Mouse (Mus musculus) limb, embryonic 12.5 days (tissue): Measurements from ENCODE around the gene Sept12. TPM values are rescaled to one million over a fixed set of nuclear protein-coding genes. Genes with fewer than 3 reads are reported as not detected.

ENCODE experiments used
- ATAC-seq: fragments of 200-750 bp; cut with Nextera tagmentation; 2 replicates; pipeline ENCODE4 v1.8.0; 2017; ENCODE audit warnings: low read depth, moderate TSS enrichment; ENCODE audit not compliant: insufficient number of reproducible peaks, insufficient read depth, low FRiP score, low TSS enrichment
- H3K27ac ChIP-seq: fragments of 300-500 bp; sonication (generic); 2 replicates; pipeline ENCODE4 v1.5.1; 2016; ENCODE audit warnings: mild to moderate bottlenecking, moderate library complexity
- H3K27me3 ChIP-seq: fragments of 300-500 bp; sonication (generic); 2 replicates; pipeline ENCODE4 v1.6.1; 2016; ENCODE audit warnings: mild to moderate bottlenecking, moderate library complexity
- H3K36me3 ChIP-seq: fragments of 300-500 bp; sonication (generic); 2 replicates; pipeline ENCODE4 v1.6.1; 2016; ENCODE audit warnings: mild to moderate bottlenecking, moderate library complexity
- H3K4me1 ChIP-seq: fragments of 300-500 bp; sonication (generic); replicated peaks from 2 replicates; pipeline ENCODE4 v1.6.1; 2016
- H3K4me2 ChIP-seq: fragments of 300-500 bp; sonication (generic); 2 replicates; pipeline ENCODE4 v1.6.1; 2016; ENCODE audit warnings: mild to moderate bottlenecking, moderate library complexity
- H3K4me3 ChIP-seq: fragments of 300-500 bp; sonication (generic); replicated peaks from 2 replicates; pipeline ENCODE4 v1.5.1; 2016; ENCODE audit warnings: mild to moderate bottlenecking
- H3K9ac ChIP-seq: fragments of 300-500 bp; sonication (generic); replicated peaks from 2 replicates; pipeline ENCODE4 v1.6.1; 2016; ENCODE audit warnings: mild to moderate bottlenecking, moderate library complexity
- H3K9me3 ChIP-seq: fragments of 300-500 bp; sonication (generic); 2 replicates; pipeline ENCODE4 v1.6.1; 2016; ENCODE audit warnings: mild to moderate bottlenecking, moderate library complexity
- WGBS: fragments of 180-500 bp; shearing (Covaris S2); methylation state at CpG from one replicate; pipeline ENCODE4 v1.1.7; 2016; 5-methylcytosine and 5-hydroxymethylcytosine counted together
- polyA plus RNA-seq: library from polyadenylated mRNA; unstranded; fragments of >200 nt; fragmentation: Nextera tagmentation; extraction: Ambion mirVana; gene quantifications from 2 replicates; pipeline ENCODE4 v1.2.1, GENCODE M21; 2016

Sept12 gene
- polyA plus RNA-seq, 1 experiment from 2014 or later: 0.08 TPM

DNA sequence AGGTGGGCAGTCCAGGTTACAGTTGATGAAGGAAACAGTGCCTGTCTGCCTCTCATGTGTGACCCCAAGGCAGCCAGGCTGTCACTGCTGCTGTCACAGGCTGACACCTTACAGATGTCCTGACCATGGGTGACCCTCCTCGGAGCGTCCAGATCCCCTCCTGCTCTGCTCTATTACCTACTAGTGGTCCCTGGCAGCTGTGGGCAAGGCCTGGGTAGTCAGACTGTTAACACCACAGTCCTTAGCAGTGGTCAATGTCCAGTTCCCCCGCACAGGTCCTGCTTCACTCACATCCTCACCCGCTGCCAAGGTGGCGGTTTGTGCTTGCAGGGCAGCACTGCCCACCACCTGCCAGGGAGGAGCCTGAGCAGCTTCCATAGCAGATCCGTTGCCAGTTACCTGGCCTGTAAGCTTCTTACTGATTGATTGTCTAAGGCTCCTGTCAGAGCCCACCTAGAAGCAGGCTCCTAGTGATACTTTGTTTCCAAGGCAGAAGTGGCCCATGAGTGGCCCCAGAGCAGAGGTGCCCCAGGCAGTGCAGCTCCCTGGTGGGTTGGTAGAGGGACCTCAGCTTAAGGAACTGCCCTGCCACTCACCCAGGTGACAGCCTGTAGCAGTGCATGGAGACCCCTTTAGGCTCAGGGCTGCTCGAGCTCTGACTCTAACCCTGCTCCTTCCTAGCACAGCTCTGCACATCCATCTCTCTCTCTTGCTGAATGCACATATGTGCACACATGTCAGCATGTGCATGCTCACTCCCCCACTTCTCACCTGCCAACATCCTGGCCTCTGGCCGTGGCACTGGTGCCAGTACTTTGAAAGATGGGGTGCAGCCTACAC lies 60.1 kb downstream of the Sept12 start:
- Histone ChIP-seq H3K4me3 (no peak overlapping the region), H3K9ac (no peak overlapping the region), H3K27ac (no peak overlapping the region), H3K4me2 (no peak overlapping the region), H3K36me3 (peaks cover 82% of the 10 kb centered on the region), H3K9me3 (no peaks in the 10 kb centered on the region), H3K4me1 (peaks cover 14% of the 10 kb centered on the region), H3K27me3 (no peaks in the 10 kb centered on the region)
- WGBS: 90% methylated on average over 8 of the region's 8 CpGs
- ATAC-seq: no peak

Other genes with a start within 250 kb of the Sept12 start
- gene Cdip1, start 207.6 kb downstream of the Sept12 start, polyA plus RNA-seq: 90.1 and 93.3 TPM in 2 replicates
- gene 4930562C15Rik, start 162.4 kb downstream of the Sept12 start, polyA plus RNA-seq: 0.46 and 0.58 TPM in 2 replicates
- gene Ubald1, start 117.5 kb downstream of the Sept12 start, polyA plus RNA-seq: 31.5 and 35.3 TPM in 2 replicates
- gene Mgrn1, start 111.6 kb downstream of the Sept12 start, polyA plus RNA-seq: 87.1 and 87.5 TPM in 2 replicates
- gene Nudt16l1, start 59.1 kb downstream of the Sept12 start, polyA plus RNA-seq: 168 and 171 TPM in 2 replicates
- gene Anks3, start 33.6 kb downstream of the Sept12 start, polyA plus RNA-seq: 63.0 and 67.6 TPM in 2 replicates
- 1.6 and 4.3 TPM in 2 replicates for gene Smim22, start 9.4 kb upstream of the Sept12 start, polyA plus RNA-seq
- 71.5 and 74.3 TPM in 2 replicates for gene Rogdi, start 15.7 kb upstream of the Sept12 start, polyA plus RNA-seq
- 168 and 174 TPM in 2 replicates for gene Glyr1, start 52.0 kb upstream of the Sept12 start, polyA plus RNA-seq
- 26.8 and 27.0 TPM in 2 replicates for gene Ubn1, start 52.2 kb upstream of the Sept12 start, polyA plus RNA-seq
- 3.3 TPM in 2 replicates for gene Ppl, start 134.6 kb upstream of the Sept12 start, polyA plus RNA-seq
- 0.04 and 0.05 TPM in 2 replicates for gene Sec14l5, start 149.3 kb upstream of the Sept12 start, polyA plus RNA-seq
- 14.5 and 14.7 TPM in 2 replicates for gene Nagpa, start 206.2 kb upstream of the Sept12 start, polyA plus RNA-seq
- gene AU021092, start 224.4 kb upstream of the Sept12 start, polyA plus RNA-seq: 1.2 and 1.4 TPM in 2 replicates
- gene Alg1, start 235.8 kb upstream of the Sept12 start, polyA plus RNA-seq: 27.8 and 28.2 TPM in 2 replicates